Mouse (Mus musculus): ENCODE results near the gene 2310039H08Rik.

Gene 2310039H08Rik

GRCm38 (mm10) chr17:46813637-46814036 is 41.2 kb downstream of the 2310039H08Rik start:
- no peak for DNase-seq

GRCm38 (mm10) chr17:46814497-46814896 is 42.1 kb downstream of the 2310039H08Rik start:
- no peak for DNase-seq

GRCm38 (mm10) chr17:46816306-46816705 is 43.9 kb downstream of the 2310039H08Rik start:
- no peak for DNase-seq

GRCm38 (mm10) chr17:46817734-46818158 is 45.3 kb downstream of the 2310039H08Rik start:
- no peak for DNase-seq

GRCm38 (mm10) chr17:46820628-46821027 is 48.2 kb downstream of the 2310039H08Rik start:
- no peak for DNase-seq

All from kidney, postnatal 14 days (tissue).